ENCODE assay signal across 11 mouse cellular contexts in genomic region chr17:29368726-29369125, GRCm38 (mm10). TPM values are rescaled to one million over a fixed set of nuclear protein-coding genes. Genes with fewer than 3 reads are reported as not detected.
DNase-seq lines count a peak whose midpoint lies in the region; ATAC-seq and TF ChIP-seq lines count a peak whose summit lies in the region.
"Had no signal": no experiment of that assay in that cellular context is flagged by ENCODE, and none has a peak within 500 bp of the region (broad histone marks: within the 10 kb centered on the region; RNA-seq: fewer than 3 reads in every experiment).

No protein-coding gene starts in this region.

- H3K36me3 ChIP-seq in heart, embryonic 12.5 days: no peaks in the 10 kb centered on the region
- no peaks in the 10 kb centered on the region for H3K36me3 ChIP-seq in testis, adult 2 months (ENCODE audit: control insufficient read depth, insufficient read depth, low read length)
- H3K36me3 ChIP-seq in lung, embryonic 15.5 days: no peaks in the 10 kb centered on the region

- H3K4me1 ChIP-seq in heart, embryonic 12.5 days (replicated peaks): 0 out of 2 replicates have a peak, but pooled peaks cover 4% of the 10 kb centered on the region
- H3K4me1 ChIP-seq in testis, adult 2 months (ENCODE audit: control insufficient read depth, insufficient read depth, low read length): peaks cover 21% of the 10 kb centered on the region
- H3K4me1 ChIP-seq in lung, embryonic 15.5 days: peaks cover 15% of the 10 kb centered on the region; the same call in 1 of the 2 replicates

- no peak for TF ChIP-seq CTCF in testis, adult 2 months (IDR thresholded peaks at IDR 0.05; ENCODE audit: control insufficient read depth, insufficient read depth, insufficient replicate concordance, low read depth, low read length)

- H3K27ac ChIP-seq in heart, embryonic 12.5 days (ENCODE audit: poor library complexity, severe bottlenecking): no peak overlapping the region
- no peak overlapping the region for H3K27ac ChIP-seq in testis, adult 2 months (ENCODE audit: control insufficient read depth, insufficient read depth, low read depth, low read length)
- H3K27ac ChIP-seq in lung, embryonic 15.5 days: no peak overlapping the region
- H3K27ac ChIP-seq: liver, embryonic 14.5 days had no signal

- WGBS in heart, embryonic 12.5 days: 21% methylated on average over 7 of the region's 7 CpGs
- 9% methylated on average over 7 of the region's 7 CpGs for WGBS in lung, embryonic 15.5 days

- H3K9ac ChIP-seq in heart, embryonic 12.5 days: 0 out of 2 replicates have a peak overlapping the region, but pooled peaks have one; percentile 13
- peak overlapping the region; percentile 30; the same call in 1 of the 2 replicates for H3K9ac ChIP-seq in lung, embryonic 15.5 days
- H3K9ac ChIP-seq: liver, embryonic 14.5 days had no signal

- H3K4me3 ChIP-seq in heart, embryonic 12.5 days: no peak overlapping the region
- peak overlapping the region; percentile 14; the same call in 1 of the 2 replicates for H3K4me3 ChIP-seq in testis, adult 2 months (ENCODE audit: control insufficient read depth, low read depth, low read length)
- H3K4me3 ChIP-seq in lung, embryonic 15.5 days: peak overlapping the region; percentile 32

- ATAC-seq in heart, embryonic 12.5 days (ENCODE audit: insufficient number of reproducible peaks, low FRiP score): no peak
- ATAC-seq in lung, embryonic 15.5 days (ENCODE audit: borderline replicate concordance, extremely low read depth, low FRiP score, low TSS enrichment): peak; percentile 64

- no peak overlapping the region for H3K4me2 ChIP-seq in heart, embryonic 12.5 days
- H3K4me2 ChIP-seq in lung, embryonic 15.5 days: peak overlapping the region; percentile 51

- peaks cover 29% of the 10 kb centered on the region for H3K27me3 ChIP-seq in heart, embryonic 12.5 days (replicated peaks)
- no peaks in the 10 kb centered on the region for H3K27me3 ChIP-seq in testis, adult 2 months (ENCODE audit: control insufficient read depth, insufficient read depth, low read length)
- H3K27me3 ChIP-seq in lung, embryonic 15.5 days: no peaks in the 10 kb centered on the region

- DNase-seq in heart, adult 9 months (ENCODE audit: low spot score in 2 of 2): no peak
- DNase-seq in testis, postnatal 14 days (ENCODE audit: low spot score): no peak
- DNase-seq in natural killer cell, adult 2 months (ENCODE audit: low spot score in 2 of 2): no peak
- DNase-seq in spleen, adult 12 weeks (ENCODE audit: low spot score): no peak
- DNase-seq: cerebellum, adult 9-10 months; heart, adult 11 months; layer of hippocampus, postnatal 36 days had no signal

- TF ChIP-seq POLR2A in testis, adult 2 months (IDR thresholded peaks at IDR 0.05; ENCODE audit: control insufficient read depth, low read depth, low read length): no peak

- H3K9me3 ChIP-seq in heart, embryonic 12.5 days (replicated peaks): no peaks in the 10 kb centered on the region
- no peaks in the 10 kb centered on the region for H3K9me3 ChIP-seq in lung, embryonic 15.5 days

RNA-seq across cellular contexts. Expression of gene Fgd2, which starts 8.0 kb away (rescaled TPM):
- polyA plus RNA-seq in heart, embryonic 12.5 days (2016; fragmentation: Nextera tagmentation; extraction: Ambion mirVana): 2.0 and 2.1 TPM in 2 replicates
- polyA plus RNA-seq in testis, adult 2 months (2012; rRNA removed): 33.4 and 38.3 TPM in 2 replicates
- polyA plus RNA-seq in lung, embryonic 15.5 days (2015; fragmentation: Nextera tagmentation; extraction: Ambion mirVana): 19.1 and 21.7 TPM in 2 replicates

RNA-seq across cellular contexts. Expression of gene Mtch1, which starts 21.0 kb away (rescaled TPM):
- polyA plus RNA-seq in heart, embryonic 12.5 days (2016; fragmentation: Nextera tagmentation; extraction: Ambion mirVana): 317 and 330 TPM in 2 replicates
- 43.5 and 46.5 TPM in 2 replicates for polyA plus RNA-seq in testis, adult 2 months (2012; rRNA removed)
- 341 and 343 TPM in 2 replicates for polyA plus RNA-seq in lung, embryonic 15.5 days (2015; fragmentation: Nextera tagmentation; extraction: Ambion mirVana)

RNA-seq across cellular contexts. Expression of gene Pi16, which starts 51.2 kb away (rescaled TPM):
- 4.0 and 4.5 TPM in 2 replicates for polyA plus RNA-seq in heart, embryonic 12.5 days (2016; fragmentation: Nextera tagmentation; extraction: Ambion mirVana)
- polyA plus RNA-seq in testis, adult 2 months (2012; rRNA removed): 4.3 and 5.9 TPM in 2 replicates
- polyA plus RNA-seq in lung, embryonic 15.5 days (2015; fragmentation: Nextera tagmentation; extraction: Ambion mirVana): 1.9 and 2.4 TPM in 2 replicates
